Mouse (Mus musculus): ENCODE results near the gene Gm42906. TPM values are rescaled to one million over a fixed set of nuclear protein-coding genes. Genes with fewer than 3 reads are reported as not detected.
A peak's percentile ranks its signal among the peaks of the same experiment; 100 is the strongest.

Gm42906 gene
- polyA plus RNA-seq, 1 experiment from 2014 or later: not detected

DNA sequence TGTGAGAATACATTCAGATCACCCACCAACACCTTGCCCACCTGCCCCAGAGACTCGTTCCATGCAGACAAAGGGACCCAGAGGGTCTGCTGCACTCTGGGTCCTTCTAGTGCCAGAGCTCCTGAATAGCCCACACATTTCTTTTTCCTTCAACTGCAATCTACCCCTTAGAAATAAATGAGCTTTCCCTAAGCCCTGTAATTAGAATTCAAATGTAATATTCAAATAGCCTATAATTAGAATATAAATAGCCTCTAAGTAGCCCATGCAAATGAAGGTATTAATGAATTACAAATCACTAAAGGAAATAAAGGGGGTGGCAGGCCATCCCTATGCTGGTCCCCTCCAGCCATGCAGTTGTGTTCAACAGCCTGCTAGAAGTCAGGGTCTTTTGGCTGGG is 18.7 kb downstream of the Gm42906 start:
- no peak overlapping the region for H3K4me3 ChIP-seq
- no peaks in the 10 kb centered on the region for H3K36me3 ChIP-seq
- H3K4me1 ChIP-seq: peaks cover 8% of the 10 kb centered on the region
- H3K9me3 ChIP-seq (replicated peaks): no peaks in the 10 kb centered on the region
- peak; percentile 91 for ATAC-seq (ENCODE audit: low FRiP score)
- H3K4me2 ChIP-seq (replicated peaks): no peak overlapping the region
- 0 out of 2 replicates have a peak overlapping the region, but pooled peaks have one; percentile 30 for H3K27ac ChIP-seq
- WGBS: 15% methylated on average over 1 of the region's 1 CpGs
- no peak overlapping the region for H3K9ac ChIP-seq
- H3K27me3 ChIP-seq: no peaks in the 10 kb centered on the region

- ATAC-seq (ENCODE audit: low FRiP score): no peak
- H3K4me2 ChIP-seq (replicated peaks): no peak overlapping the region
- WGBS: 27% methylated on average over 7 of the region's 7 CpGs
Measured at GRCm38 (mm10) chr5:151408124-151408900, 19.7 kb downstream of the Gm42906 start.

GRCm38 (mm10) chr5:151407493-151407892 is 20.5 kb downstream of the Gm42906 start:
- Histone ChIP-seq H3K4me3 (no peak overlapping the region), H3K36me3 (no peaks in the 10 kb centered on the region), H3K27ac (no peak overlapping the region), H3K27me3 (no peaks in the 10 kb centered on the region), H3K4me1 (peaks cover 5% of the 10 kb centered on the region; the same call in 1 of the 2 replicates), H3K9me3 (replicated peaks) (no peaks in the 10 kb centered on the region), H3K4me2 (replicated peaks) (no peak overlapping the region), H3K9ac (no peak overlapping the region)
- ATAC-seq (ENCODE audit: low FRiP score): no peak
- WGBS: 92% methylated on average over 3 of the region's 3 CpGs

More at GRCm38 (mm10) chr5:151408124-151408900, 19.7 kb downstream of the Gm42906 start:
- Histone ChIP-seq H3K9ac (no peak overlapping the region), H3K27ac (no peak overlapping the region), H3K4me3 (no peak overlapping the region), H3K36me3 (no peaks in the 10 kb centered on the region), H3K9me3 (replicated peaks) (no peaks in the 10 kb centered on the region), H3K4me1 (peaks cover 8% of the 10 kb centered on the region), H3K27me3 (no peaks in the 10 kb centered on the region)

DNA sequence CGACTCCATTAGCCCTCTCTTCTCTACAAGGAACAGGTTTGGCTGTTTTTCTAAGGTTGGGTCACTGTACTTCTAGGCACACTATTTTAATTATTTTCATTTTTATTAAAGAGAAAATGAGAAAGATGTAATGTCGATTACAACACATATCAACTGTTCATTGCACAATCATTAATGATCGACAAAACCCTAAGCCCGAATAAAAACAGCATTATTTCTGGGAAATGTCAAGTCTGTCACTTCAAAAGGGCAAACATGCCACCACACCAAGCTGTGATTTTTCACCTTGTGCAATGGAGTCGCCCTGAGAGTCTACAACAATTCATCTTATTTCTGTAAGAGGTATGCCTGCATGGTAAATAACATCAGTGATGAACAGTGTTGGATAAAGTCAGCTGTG is 21.7 kb downstream of the Gm42906 start:
- no peak for ATAC-seq (ENCODE audit: low FRiP score)
- Histone ChIP-seq H3K27me3 (no peaks in the 10 kb centered on the region), H3K9ac (no peak overlapping the region), H3K4me3 (no peak overlapping the region), H3K4me1 (peaks cover 5% of the 10 kb centered on the region; the same call in 1 of the 2 replicates), H3K9me3 (replicated peaks) (no peaks in the 10 kb centered on the region), H3K36me3 (no peaks in the 10 kb centered on the region), H3K27ac (no peak overlapping the region), H3K4me2 (replicated peaks) (no peak overlapping the region)
- WGBS: 82% methylated on average over 5 of the region's 5 CpGs

DNA sequence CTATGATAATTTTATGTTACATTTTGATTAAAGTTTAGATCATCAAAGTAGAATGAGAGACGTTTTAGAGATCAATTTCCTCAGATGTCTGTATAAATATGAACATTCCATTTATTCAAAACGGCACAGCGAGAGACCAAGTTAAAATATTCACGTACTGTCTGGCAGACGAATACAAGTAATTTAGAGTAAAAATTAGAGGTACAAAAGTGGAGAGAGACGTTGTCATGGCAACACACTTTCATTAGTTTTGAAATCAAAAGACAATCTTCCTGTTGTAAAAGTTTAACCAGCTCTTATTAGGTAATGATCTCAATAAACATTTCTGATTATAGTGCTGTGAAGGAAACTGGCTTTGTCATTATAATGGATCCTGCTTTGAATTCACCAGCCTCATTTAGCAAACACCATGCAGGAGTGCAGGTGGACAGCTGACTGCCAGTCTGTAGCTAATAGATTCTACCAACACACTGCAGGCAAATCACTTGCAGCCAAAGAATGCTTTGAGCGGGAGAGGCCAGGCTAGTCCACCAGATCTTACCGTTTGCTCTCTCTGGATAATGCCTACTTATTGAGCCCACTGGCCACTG is 22.6 kb downstream of the Gm42906 start:
- Histone ChIP-seq H3K27ac (no peak overlapping the region), H3K36me3 (no peaks in the 10 kb centered on the region), H3K4me1 (peaks cover 5% of the 10 kb centered on the region; the same call in 1 of the 2 replicates), H3K4me2 (replicated peaks) (no peak overlapping the region), H3K27me3 (no peaks in the 10 kb centered on the region), H3K9ac (no peak overlapping the region), H3K9me3 (replicated peaks) (no peaks in the 10 kb centered on the region), H3K4me3 (no peak overlapping the region)
- ATAC-seq (ENCODE audit: low FRiP score): peak; percentile 36; the same call in 1 of the 2 replicates
- 52% methylated on average over 8 of the region's 8 CpGs for WGBS

GRCm38 (mm10) chr5:151403586-151403985 is 24.4 kb downstream of the Gm42906 start:
- no peak overlapping the region for H3K9ac ChIP-seq
- ATAC-seq (ENCODE audit: low FRiP score): no peak; the same call in 1 of the 2 replicates
- peaks cover 3% of the 10 kb centered on the region; the same call in 1 of the 2 replicates for H3K4me1 ChIP-seq
- WGBS: 42% methylated on average over 2 of the region's 2 CpGs
- H3K36me3 ChIP-seq: no peaks in the 10 kb centered on the region
- no peaks in the 10 kb centered on the region for H3K9me3 ChIP-seq (replicated peaks)
- H3K27ac ChIP-seq: no peak overlapping the region
- no peak overlapping the region for H3K4me3 ChIP-seq
- no peaks in the 10 kb centered on the region for H3K27me3 ChIP-seq
- H3K4me2 ChIP-seq (replicated peaks): no peak overlapping the region

DNA sequence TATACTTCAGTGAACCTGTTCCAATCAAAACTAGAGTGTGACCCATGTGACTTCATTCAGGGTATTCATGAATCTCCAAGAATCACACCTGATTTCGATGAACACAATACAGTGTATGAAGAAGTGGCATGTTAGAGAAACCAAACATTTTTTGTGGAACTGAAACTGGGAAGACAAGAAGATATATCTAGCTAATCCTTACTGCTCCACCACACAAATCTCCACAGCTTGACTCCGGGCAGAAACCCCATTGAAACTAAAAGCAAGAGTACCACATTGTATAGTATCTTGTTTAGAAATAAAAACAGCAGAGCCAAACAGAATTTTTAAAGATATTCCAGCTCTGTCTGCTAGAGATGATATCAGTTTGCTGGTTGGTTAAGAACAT is 27.4 kb downstream of the Gm42906 start:
- Histone ChIP-seq H3K36me3 (no peaks in the 10 kb centered on the region), H3K9me3 (replicated peaks) (no peaks in the 10 kb centered on the region), H3K4me2 (replicated peaks) (no peak overlapping the region), H3K27ac (no peak overlapping the region), H3K4me3 (no peak overlapping the region), H3K4me1 (no peaks in the 10 kb centered on the region; the same call in 1 of the 2 replicates), H3K27me3 (no peaks in the 10 kb centered on the region), H3K9ac (no peak overlapping the region)
- WGBS: 94% methylated on average over 2 of the region's 2 CpGs
- no peak for ATAC-seq (ENCODE audit: low FRiP score)

DNA sequence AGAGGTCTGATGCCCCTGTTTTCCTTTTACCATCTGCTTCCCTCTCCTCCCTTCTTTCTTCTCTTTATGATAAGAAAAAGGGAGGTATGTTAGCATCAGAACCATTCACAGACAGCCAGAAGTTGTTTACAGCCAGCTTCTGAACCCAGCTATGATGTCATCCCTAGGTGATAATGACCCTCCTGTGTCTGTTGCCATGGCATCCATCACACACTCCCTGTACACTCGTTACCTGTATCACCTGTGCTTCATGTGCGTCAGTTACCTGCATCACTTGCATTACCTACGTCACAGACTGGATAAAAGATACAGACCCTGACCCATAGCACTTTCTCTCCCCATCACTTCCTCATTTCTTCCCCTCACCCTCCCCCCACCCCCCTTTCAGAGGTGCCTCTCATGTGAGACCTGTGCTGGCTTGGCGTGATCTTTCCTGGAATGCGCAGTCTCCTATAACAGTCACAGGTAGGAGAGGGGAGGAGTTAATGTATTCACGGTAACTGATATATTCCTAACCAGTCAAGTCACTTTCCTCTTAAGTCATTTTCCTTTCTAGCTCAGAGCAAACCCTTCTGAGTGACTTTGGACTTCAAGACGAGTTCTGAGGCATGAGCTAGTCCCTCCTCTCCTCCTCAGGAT is 27.9 kb downstream of the Gm42906 start:
- no peaks in the 10 kb centered on the region for H3K36me3 ChIP-seq
- no peaks in the 10 kb centered on the region; the same call in 1 of the 2 replicates for H3K4me1 ChIP-seq
- WGBS: 73% methylated on average over 7 of the region's 7 CpGs
- no peaks in the 10 kb centered on the region for H3K9me3 ChIP-seq (replicated peaks)
- H3K27ac ChIP-seq: no peak overlapping the region
- H3K27me3 ChIP-seq: no peaks in the 10 kb centered on the region
- no peak for ATAC-seq (ENCODE audit: low FRiP score)
- no peak overlapping the region for H3K4me3 ChIP-seq
- H3K4me2 ChIP-seq (replicated peaks): no peak overlapping the region
- H3K9ac ChIP-seq: no peak overlapping the region

GRCm38 (mm10) chr5:151396119-151396518 is 31.8 kb downstream of the Gm42906 start:
- no peaks in the 10 kb centered on the region for H3K4me1 ChIP-seq
- no peaks in the 10 kb centered on the region for H3K9me3 ChIP-seq (replicated peaks)
- ATAC-seq (ENCODE audit: low FRiP score): no peak
- H3K9ac ChIP-seq: no peak overlapping the region
- 87% methylated on average over 4 of the region's 4 CpGs for WGBS
- H3K4me2 ChIP-seq (replicated peaks): no peak overlapping the region
- no peaks in the 10 kb centered on the region for H3K36me3 ChIP-seq
- no peaks in the 10 kb centered on the region for H3K27me3 ChIP-seq
- H3K27ac ChIP-seq: no peak overlapping the region
- no peak overlapping the region for H3K4me3 ChIP-seq

- 73% methylated on average over 5 of the region's 5 CpGs for WGBS
- no peaks in the 10 kb centered on the region for H3K4me1 ChIP-seq
- H3K36me3 ChIP-seq: no peaks in the 10 kb centered on the region
- H3K9me3 ChIP-seq (replicated peaks): no peaks in the 10 kb centered on the region
- H3K9ac ChIP-seq: no peak overlapping the region
- peak overlapping the region; percentile 8; the same call in 1 of the 2 replicates for H3K27ac ChIP-seq
- H3K27me3 ChIP-seq: no peaks in the 10 kb centered on the region
- H3K4me2 ChIP-seq (replicated peaks): no peak overlapping the region
- no peak overlapping the region for H3K4me3 ChIP-seq
- ATAC-seq (ENCODE audit: low FRiP score): no peak
Measured at GRCm38 (mm10) chr5:151394690-151395089, 33.3 kb downstream of the Gm42906 start.

GRCm38 (mm10) chr5:151393821-151394662 is 33.9 kb downstream of the Gm42906 start:
- 0 out of 2 replicates have a peak, but pooled peaks have one; percentile 13 for ATAC-seq (ENCODE audit: low FRiP score)
- Histone ChIP-seq H3K36me3 (no peaks in the 10 kb centered on the region), H3K4me2 (replicated peaks) (no peak overlapping the region), H3K27ac (peak overlapping the region; percentile 8; the same call in 1 of the 2 replicates), H3K9ac (no peak overlapping the region), H3K27me3 (no peaks in the 10 kb centered on the region), H3K9me3 (replicated peaks) (no peaks in the 10 kb centered on the region), H3K4me3 (no peak overlapping the region), H3K4me1 (no peaks in the 10 kb centered on the region)
- 51% methylated on average over 7 of the region's 7 CpGs for WGBS

- Histone ChIP-seq H3K4me2 (replicated peaks) (no peak overlapping the region), H3K36me3 (no peaks in the 10 kb centered on the region), H3K4me1 (no peaks in the 10 kb centered on the region), H3K9ac (no peak overlapping the region), H3K4me3 (no peak overlapping the region), H3K9me3 (replicated peaks) (no peaks in the 10 kb centered on the region), H3K27me3 (no peaks in the 10 kb centered on the region), H3K27ac (no peak overlapping the region)
- no peak for ATAC-seq (ENCODE audit: low FRiP score)
- WGBS: 59% methylated on average over 1 of the region's 1 CpGs
Measured at GRCm38 (mm10) chr5:151389827-151390226, 38.1 kb downstream of the Gm42906 start.
